Mouse (Mus musculus): ENCODE results near the gene Olfr509. TPM values are rescaled to one million over a fixed set of nuclear protein-coding genes. Genes with fewer than 3 reads are reported as not detected.
"Not testable (repeated sequence)": the region's sequence is repeated elsewhere in the genome, so short reads cannot be mapped to it uniquely, and the experiment has no call there.

Gene Olfr509
- total and polyA plus RNA-seq, 3 experiments: 0.11 TPM; not detected in 2

DNA sequence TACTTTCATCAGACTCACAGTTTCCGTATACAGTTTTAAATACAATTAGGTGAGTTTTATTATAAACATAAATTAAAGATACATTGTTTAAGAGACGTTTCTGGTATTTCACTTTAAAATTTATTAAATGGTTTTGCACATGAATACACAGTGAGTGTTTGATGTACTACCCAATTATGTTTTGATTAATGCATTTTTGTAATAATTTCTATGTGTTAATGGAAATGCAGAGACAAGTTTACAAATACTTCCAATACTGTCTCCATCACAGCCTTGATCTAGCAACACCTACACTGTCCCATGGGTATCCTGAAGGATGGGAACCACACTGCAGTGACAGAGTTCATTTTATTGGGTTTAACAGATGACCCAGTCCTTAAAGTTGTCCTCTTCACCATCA lies 30.2 kb downstream of the Olfr509 start, which contains the start of gene Olfr507:
Olfr507 (plus strand) TSS at position 301 of the 400 bp plus-strand sequence.
- DNase-seq (ENCODE audit: low spot score) (no peak), ATAC-seq (ENCODE audit: extremely low read depth, insufficient number of reproducible peaks, low FRiP score, poor library complexity, severe bottlenecking) (no peak)
- H3K27me3 ChIP-seq (ENCODE audit: insufficient read depth, low read length): no peaks in the 10 kb centered on the region
- H3K4me3 ChIP-seq (ENCODE audit: low read depth, low read length): no peak within 1 kb of the TSS
- no peak for TF ChIP-seq GATA2 (IDR thresholded peaks at IDR 0.05; ENCODE audit: borderline replicate concordance, low read depth, low read length)
- no peak for TF ChIP-seq CTCF (IDR thresholded peaks at IDR 0.05; ENCODE audit: low read depth, low read length)
- no peak for TF ChIP-seq TAL1 (conservative IDR thresholded peaks at IDR 0.05; ENCODE audit: low read depth, low read length)
- TF ChIP-seq GATA1 (IDR thresholded peaks at IDR 0.05; ENCODE audit: borderline replicate concordance, low read length): no peak
- TF ChIP-seq POLR2AphosphoS5 (IDR thresholded peaks at IDR 0.05; ENCODE audit: insufficient replicate concordance, low read depth, low read length): no peak
- no peaks in the 10 kb centered on the region for H3K36me3 ChIP-seq (replicated peaks)
- H3K9me3 ChIP-seq (replicated peaks): 0 out of 2 replicates have a peak, but pooled peaks cover 2% of the 10 kb centered on the region
- no peaks in the 10 kb centered on the region for H3K4me1 ChIP-seq (ENCODE audit: insufficient read depth, low read depth, low read length)

DNA sequence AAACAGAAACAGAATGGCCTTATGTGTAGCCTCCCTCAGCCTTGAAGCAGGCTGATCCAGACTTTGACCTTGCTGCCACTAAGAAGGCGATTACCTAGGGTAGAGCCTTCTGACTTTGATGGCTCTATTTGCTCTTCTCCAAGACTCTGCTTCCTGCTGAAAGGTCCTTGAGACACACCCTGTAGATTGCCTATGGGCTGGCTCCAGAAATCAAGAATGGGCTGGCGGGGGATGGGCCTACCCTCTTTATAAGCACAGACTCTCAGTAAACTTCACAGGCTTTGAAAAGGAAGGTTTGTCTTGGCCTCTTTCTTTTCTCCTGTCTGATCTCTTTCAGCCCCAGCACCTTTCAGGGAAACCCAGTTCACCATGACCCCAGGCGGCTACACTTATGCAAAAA lies 34.9 kb downstream of the Olfr509 start:
- H3K4me1 ChIP-seq (ENCODE audit: insufficient read depth, low read depth, low read length); H3K36me3 ChIP-seq (replicated peaks); ATAC-seq (ENCODE audit: extremely low read depth, insufficient number of reproducible peaks, low FRiP score, poor library complexity, severe bottlenecking); H3K4me3 ChIP-seq (ENCODE audit: low read depth, low read length); H3K9me3 ChIP-seq (replicated peaks); DNase-seq (ENCODE audit: low spot score); H3K27me3 ChIP-seq (ENCODE audit: insufficient read depth, low read length): not testable (repeated sequence)

- no peaks in the 10 kb centered on the region for H3K27me3 ChIP-seq (ENCODE audit: insufficient read depth, low read length)
- no peaks in the 10 kb centered on the region for H3K36me3 ChIP-seq (replicated peaks)
- DNase-seq (ENCODE audit: low spot score) (no peak), ATAC-seq (ENCODE audit: extremely low read depth, insufficient number of reproducible peaks, low FRiP score, poor library complexity, severe bottlenecking) (no peak)
- no peak overlapping the region for H3K4me3 ChIP-seq (ENCODE audit: low read depth, low read length)
- no peak for TF ChIP-seq TAL1 (conservative IDR thresholded peaks at IDR 0.05; ENCODE audit: low read depth, low read length)
- TF ChIP-seq GATA2 (IDR thresholded peaks at IDR 0.05; ENCODE audit: borderline replicate concordance, low read depth, low read length): no peak
- TF ChIP-seq GATA1 (IDR thresholded peaks at IDR 0.05; ENCODE audit: borderline replicate concordance, low read length): no peak
- no peaks in the 10 kb centered on the region for H3K9me3 ChIP-seq (replicated peaks)
- H3K4me1 ChIP-seq (ENCODE audit: insufficient read depth, low read depth, low read length): no peaks in the 10 kb centered on the region
Observed at GRCm38 (mm10) chr7:108614110-108614509, 37.6 kb downstream of the Olfr509 start.

DNA sequence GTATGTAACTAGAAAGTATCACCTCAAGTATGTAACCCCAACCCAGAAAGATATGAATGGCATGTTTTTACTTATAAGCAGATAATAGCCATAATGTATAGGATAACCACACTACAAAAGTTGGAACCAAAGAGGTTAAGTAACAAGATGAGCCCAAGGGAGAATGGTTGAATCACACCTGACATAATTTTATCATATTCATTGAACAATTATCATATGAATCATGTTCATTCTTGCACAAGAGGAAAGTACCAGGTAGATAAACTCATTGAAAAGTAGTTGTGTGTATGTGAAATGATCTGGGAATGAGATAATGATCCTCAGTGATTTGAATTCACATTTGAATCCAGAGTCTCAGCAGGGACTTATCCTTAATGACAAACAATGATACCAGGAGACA lies 41.2 kb downstream of the Olfr509 start, which contains the start of gene Olfr506:
Olfr506 (plus strand) TSS at position 301 of the 400 bp plus-strand sequence.
- ATAC-seq (ENCODE audit: extremely low read depth, insufficient number of reproducible peaks, low FRiP score, poor library complexity, severe bottlenecking) (no peak), DNase-seq (ENCODE audit: low spot score) (no peak)
- Histone ChIP-seq H3K4me3 (ENCODE audit: low read depth, low read length) (no peak within 1 kb of the TSS), H3K27me3 (ENCODE audit: insufficient read depth, low read length) (no peaks in the 10 kb centered on the region), H3K9me3 (replicated peaks) (0 out of 2 replicates have a peak, but pooled peaks cover 3% of the 10 kb centered on the region), H3K36me3 (replicated peaks) (no peaks in the 10 kb centered on the region), H3K4me1 (ENCODE audit: insufficient read depth, low read depth, low read length) (no peaks in the 10 kb centered on the region)
- TF ChIP-seq TAL1 (conservative IDR thresholded peaks at IDR 0.05; ENCODE audit: low read depth, low read length) (no peak), GATA2 (IDR thresholded peaks at IDR 0.05; ENCODE audit: borderline replicate concordance, low read depth, low read length) (no peak)

GRCm38 (mm10) chr7:108601916-108602315 lies 49.8 kb downstream of the Olfr509 start:
- H3K4me1 ChIP-seq (ENCODE audit: insufficient read depth, low read depth, low read length); ATAC-seq (ENCODE audit: extremely low read depth, insufficient number of reproducible peaks, low FRiP score, poor library complexity, severe bottlenecking); DNase-seq (ENCODE audit: low spot score); H3K4me3 ChIP-seq (ENCODE audit: low read depth, low read length); H3K36me3 ChIP-seq (replicated peaks); H3K27me3 ChIP-seq (ENCODE audit: insufficient read depth, low read length); H3K9me3 ChIP-seq (replicated peaks): not testable (repeated sequence)

Other genes starting within 250 kb of the Olfr509 start
- not detected in 2 replicates for gene Olfr497, start 231.5 kb downstream of the Olfr509 start, total RNA-seq (2014; fragmentation: Nextera tagmentation)
- gene Olfr497, start 231.5 kb downstream of the Olfr509 start, total RNA-seq (2017): 0.05 and 0.12 TPM in 2 replicates
- gene Olfr497, start 231.5 kb downstream of the Olfr509 start, polyA plus RNA-seq (2012): not detected in 2 replicates
- gene Olfr498, start 186.6 kb downstream of the Olfr509 start, total RNA-seq (2014; fragmentation: Nextera tagmentation): not detected in 2 replicates
- gene Olfr498, start 186.6 kb downstream of the Olfr509 start, total RNA-seq (2017): 0.27 TPM in 1 of 2 replicates, not detected in the other
- not detected in 2 replicates for gene Olfr498, start 186.6 kb downstream of the Olfr509 start, polyA plus RNA-seq (2012)
- gene Olfr502, start 126.8 kb downstream of the Olfr509 start, total RNA-seq (2014; fragmentation: Nextera tagmentation): not detected in 2 replicates
- 0.16 TPM in 1 of 2 replicates, not detected in the other for gene Olfr502, start 126.8 kb downstream of the Olfr509 start, total RNA-seq (2017)
- not detected in 2 replicates for gene Olfr502, start 126.8 kb downstream of the Olfr509 start, polyA plus RNA-seq (2012)
- not detected in 2 replicates for gene Olfr503, start 107.4 kb downstream of the Olfr509 start, total RNA-seq (2014; fragmentation: Nextera tagmentation)
- 0.46 TPM in 1 of 2 replicates, not detected in the other for gene Olfr503, start 107.4 kb downstream of the Olfr509 start, total RNA-seq (2017)
- gene Olfr503, start 107.4 kb downstream of the Olfr509 start, polyA plus RNA-seq (2012): not detected in 2 replicates
- gene Olfr504, start 86.1 kb downstream of the Olfr509 start, total RNA-seq (2014; fragmentation: Nextera tagmentation): not detected in 2 replicates
- gene Olfr504, start 86.1 kb downstream of the Olfr509 start, total RNA-seq (2017): not detected in 2 replicates
- gene Olfr504, start 86.1 kb downstream of the Olfr509 start, polyA plus RNA-seq (2012): not detected in 2 replicates
- gene Olfr506, start 41.1 kb downstream of the Olfr509 start, total RNA-seq (2014; fragmentation: Nextera tagmentation): not detected in 2 replicates
- gene Olfr506, start 41.1 kb downstream of the Olfr509 start, total RNA-seq (2017): 0.16 TPM in 1 of 2 replicates, not detected in the other
- gene Olfr506, start 41.1 kb downstream of the Olfr509 start, polyA plus RNA-seq (2012): not detected in 2 replicates
- gene Olfr507, start 30.1 kb downstream of the Olfr509 start, total RNA-seq (2014; fragmentation: Nextera tagmentation): not detected in 2 replicates
- 0.12 and 0.22 TPM in 2 replicates for gene Olfr507, start 30.1 kb downstream of the Olfr509 start, total RNA-seq (2017)
- not detected in 2 replicates for gene Olfr507, start 30.1 kb downstream of the Olfr509 start, polyA plus RNA-seq (2012)
- not detected in 2 replicates for gene Olfr508, start 21.9 kb downstream of the Olfr509 start, total RNA-seq (2014; fragmentation: Nextera tagmentation)
- 0.05 and 0.06 TPM in 2 replicates for gene Olfr508, start 21.9 kb downstream of the Olfr509 start, total RNA-seq (2017)
- not detected in 2 replicates for gene Olfr508, start 21.9 kb downstream of the Olfr509 start, polyA plus RNA-seq (2012)
- gene Olfr510, start 14.5 kb upstream of the Olfr509 start, total RNA-seq (2014; fragmentation: Nextera tagmentation): not detected in 2 replicates
- 0.06 and 0.11 TPM in 2 replicates for gene Olfr510, start 14.5 kb upstream of the Olfr509 start, total RNA-seq (2017)
- gene Olfr510, start 14.5 kb upstream of the Olfr509 start, polyA plus RNA-seq (2012): not detected in 2 replicates
- not detected in 2 replicates for gene Olfr512, start 61.4 kb upstream of the Olfr509 start, total RNA-seq (2014; fragmentation: Nextera tagmentation)
- 0.33 TPM in 1 of 2 replicates, not detected in the other for gene Olfr512, start 61.4 kb upstream of the Olfr509 start, total RNA-seq (2017)
- not detected in 2 replicates for gene Olfr512, start 61.4 kb upstream of the Olfr509 start, polyA plus RNA-seq (2012)
- not detected in 2 replicates for gene Olfr513, start 99.1 kb upstream of the Olfr509 start, total RNA-seq (2014; fragmentation: Nextera tagmentation)
- gene Olfr513, start 99.1 kb upstream of the Olfr509 start, total RNA-seq (2017): not detected in 2 replicates
- gene Olfr513, start 99.1 kb upstream of the Olfr509 start, polyA plus RNA-seq (2012): not detected in 2 replicates
- not detected in 2 replicates for gene Olfr514, start 174.1 kb upstream of the Olfr509 start, total RNA-seq (2014; fragmentation: Nextera tagmentation)
- gene Olfr514, start 174.1 kb upstream of the Olfr509 start, total RNA-seq (2017): not detected in 2 replicates
- not detected in 2 replicates for gene Olfr514, start 174.1 kb upstream of the Olfr509 start, polyA plus RNA-seq (2012)
- gene Olfr516, start 198.6 kb upstream of the Olfr509 start, total RNA-seq (2014; fragmentation: Nextera tagmentation): not detected in 2 replicates
- gene Olfr516, start 198.6 kb upstream of the Olfr509 start, total RNA-seq (2017): 0.05 and 0.12 TPM in 2 replicates
- not detected in 2 replicates for gene Olfr516, start 198.6 kb upstream of the Olfr509 start, polyA plus RNA-seq (2012)
- not detected in 2 replicates for gene Olfr517, start 220.5 kb upstream of the Olfr509 start, total RNA-seq (2014; fragmentation: Nextera tagmentation)
- gene Olfr517, start 220.5 kb upstream of the Olfr509 start, total RNA-seq (2017): 0.05 TPM in 1 of 2 replicates, not detected in the other
- gene Olfr517, start 220.5 kb upstream of the Olfr509 start, polyA plus RNA-seq (2012): not detected in 2 replicates
- gene Olfr518, start 233.1 kb upstream of the Olfr509 start, total RNA-seq (2014; fragmentation: Nextera tagmentation): not detected in 2 replicates
- gene Olfr518, start 233.1 kb upstream of the Olfr509 start, total RNA-seq (2017): 0.16 TPM in 1 of 2 replicates, not detected in the other
- not detected in 2 replicates for gene Olfr518, start 233.1 kb upstream of the Olfr509 start, polyA plus RNA-seq (2012)
- gene Olfr519, start 242.5 kb upstream of the Olfr509 start, total RNA-seq (2014; fragmentation: Nextera tagmentation): not detected in 2 replicates
- not detected in 2 replicates for gene Olfr519, start 242.5 kb upstream of the Olfr509 start, total RNA-seq (2017)
- gene Olfr519, start 242.5 kb upstream of the Olfr509 start, polyA plus RNA-seq (2012): not detected in 2 replicates

Data from G1E (cell line).